Mouse (Mus musculus) heart, embryonic 12.5 days (tissue): Measurements from ENCODE around the gene Lexm. TPM values are rescaled to one million over a fixed set of nuclear protein-coding genes. Genes with fewer than 3 reads are reported as not detected.

Source experiments
- ATAC-seq: fragments of 200-750 bp; cut with Nextera tagmentation; 2 replicates; pipeline ENCODE4 v1.8.0; 2017; ENCODE audit warnings: moderate TSS enrichment, moderate library complexity; ENCODE audit not compliant: insufficient number of reproducible peaks, low FRiP score
- H3K27ac ChIP-seq: fragments of 300-500 bp; sonication (generic); 2 replicates; pipeline ENCODE4 v1.5.1; 2016; ENCODE audit warnings: mild to moderate bottlenecking, moderate library complexity; ENCODE audit not compliant: poor library complexity, severe bottlenecking
- H3K27me3 ChIP-seq: fragments of 300-500 bp; sonication (generic); replicated peaks from 2 replicates; pipeline ENCODE4 v1.6.1; 2016; ENCODE audit warnings: mild to moderate bottlenecking, moderate library complexity
- H3K36me3 ChIP-seq: fragments of 300-500 bp; sonication (generic); 2 replicates; pipeline ENCODE4 v1.6.1; 2016; ENCODE audit warnings: mild to moderate bottlenecking, moderate library complexity
- H3K4me1 ChIP-seq: fragments of 300-500 bp; sonication (generic); replicated peaks from 2 replicates; pipeline ENCODE4 v1.6.1; 2016; ENCODE audit warnings: mild to moderate bottlenecking
- H3K4me2 ChIP-seq: fragments of 300-500 bp; sonication (generic); 2 replicates; pipeline ENCODE4 v1.6.1; 2016; ENCODE audit warnings: mild to moderate bottlenecking, moderate library complexity
- H3K4me3 ChIP-seq: fragments of 300-500 bp; sonication (generic); 2 replicates; pipeline ENCODE4 v1.5.1; 2016; ENCODE audit warnings: mild to moderate bottlenecking
- H3K9ac ChIP-seq: fragments of 300-500 bp; sonication (generic); 2 replicates; pipeline ENCODE4 v1.6.1; 2016; ENCODE audit warnings: mild to moderate bottlenecking, moderate library complexity
- H3K9me3 ChIP-seq: fragments of 300-500 bp; sonication (generic); replicated peaks from 2 replicates; pipeline ENCODE4 v1.6.1; 2016; ENCODE audit warnings: mild to moderate bottlenecking, moderate library complexity
- WGBS: fragments of 180-500 bp; shearing (Covaris S2); methylation state at CpG from one replicate; pipeline ENCODE4 v1.1.7; 2016; 5-methylcytosine and 5-hydroxymethylcytosine counted together
- polyA plus RNA-seq: library from polyadenylated mRNA; unstranded; fragments of >200 nt; fragmentation: Nextera tagmentation; extraction: Ambion mirVana; gene quantifications from 2 replicates; pipeline ENCODE4 v1.2.1, GENCODE M21; 2016

Lexm gene
- polyA plus RNA-seq, 1 experiment from 2014 or later: 0.50 TPM

GRCm38 (mm10) chr4:106541491-106541890, 75.5 kb downstream of the Lexm start:
- no peak overlapping the region for H3K27ac ChIP-seq
- 66% methylated on average over 3 of the region's 3 CpGs for WGBS
- no peaks in the 10 kb centered on the region for H3K9me3 ChIP-seq
- peaks cover 19% of the 10 kb centered on the region for H3K4me1 ChIP-seq
- no peak overlapping the region for H3K4me3 ChIP-seq
- H3K4me2 ChIP-seq: no peak overlapping the region
- no peak overlapping the region for H3K9ac ChIP-seq
- no peak for ATAC-seq
- no peaks in the 10 kb centered on the region for H3K36me3 ChIP-seq
- H3K27me3 ChIP-seq: peaks cover 28% of the 10 kb centered on the region; the same call in 1 of the 2 replicates

Other genes with a start within 250 kb of the Lexm start
- 0.54 and 1.2 TPM in 2 replicates for gene Pcsk9, start 152.9 kb downstream of the Lexm start, polyA plus RNA-seq
- not detected in 2 replicates for gene Bsnd, start 125.0 kb downstream of the Lexm start, polyA plus RNA-seq
- 3.9 and 4.7 TPM in 2 replicates for gene Dhcr24, start 56.2 kb downstream of the Lexm start, polyA plus RNA-seq
- gene Ttc22, start 5.2 kb upstream of the Lexm start, polyA plus RNA-seq: 0.57 and 0.91 TPM in 2 replicates
- 12.3 and 13.6 TPM in 2 replicates for gene Pars2, start 33.8 kb upstream of the Lexm start, polyA plus RNA-seq
- 55.6 and 57.7 TPM in 2 replicates for gene Ttc4, start 61.7 kb upstream of the Lexm start, polyA plus RNA-seq
- gene Mroh7, start 113.7 kb upstream of the Lexm start, polyA plus RNA-seq: 0.35 and 0.80 TPM in 2 replicates
- gene Fam151a, start 116.6 kb upstream of the Lexm start, polyA plus RNA-seq: 0.13 TPM in 1 of 2 replicates, not detected in the other
- 4.1 and 5.6 TPM in 2 replicates for gene Acot11, start 187.8 kb upstream of the Lexm start, polyA plus RNA-seq